8 mouse cellular contexts compared by ENCODE assay signal in the genomic region with DNA sequence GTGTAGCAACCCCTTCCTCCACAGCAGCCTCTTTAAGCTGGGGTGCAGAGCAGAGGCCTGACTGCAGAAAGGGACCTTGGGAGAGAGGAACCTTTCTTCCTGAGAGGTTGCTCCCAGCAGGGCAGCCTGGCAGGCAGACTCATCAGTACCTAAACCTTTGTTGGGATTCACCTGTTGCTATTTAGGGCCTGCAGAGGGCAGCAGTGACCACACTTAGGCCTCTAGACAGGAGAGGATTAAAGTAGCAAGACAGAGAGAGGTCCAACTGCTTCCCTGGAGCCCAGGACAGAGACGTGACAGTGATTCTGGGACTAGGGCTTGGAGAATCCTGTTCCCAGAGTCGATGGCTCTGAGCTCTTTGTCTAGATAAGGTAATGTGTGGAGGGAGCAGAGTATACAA. TPM values are rescaled to one million over a fixed set of nuclear protein-coding genes. Genes with fewer than 3 reads are reported as not detected.
DNase-seq lines count a peak whose midpoint lies in the region; ATAC-seq lines count a peak whose summit lies in the region.

No protein-coding gene starts in this region.

- WGBS in hindbrain, embryonic 16.5 days = 11% methylated on average over 2 of the region's 2 CpGs
- WGBS in liver, embryonic 11.5 days = 19% methylated on average over 2 of the region's 2 CpGs
- WGBS in neural tube, embryonic 11.5 days = 5% methylated on average over 2 of the region's 2 CpGs

- H3K9me3 ChIP-seq in hindbrain, embryonic 16.5 days (ENCODE audit: control insufficient read depth, low read length) = no peaks in the 10 kb centered on the region
- H3K9me3 ChIP-seq in liver, embryonic 11.5 days (ENCODE audit: control insufficient read depth, low read length) = no peaks in the 10 kb centered on the region
- no peaks in the 10 kb centered on the region for H3K9me3 ChIP-seq in neural tube, embryonic 11.5 days (ENCODE audit: control insufficient read depth, low read length)

- H3K9ac ChIP-seq in hindbrain, embryonic 16.5 days (ENCODE audit: low read depth, low read length) = no peak overlapping the region
- H3K9ac ChIP-seq in liver, embryonic 11.5 days (ENCODE audit: low read depth, low read length) = no peak overlapping the region
- no peak overlapping the region; the same call in 1 of the 2 replicates for H3K9ac ChIP-seq in neural tube, embryonic 11.5 days (ENCODE audit: low read length)

- no peak overlapping the region for H3K4me3 ChIP-seq in hindbrain, embryonic 16.5 days (ENCODE audit: low read length)
- H3K4me3 ChIP-seq in liver, embryonic 11.5 days (ENCODE audit: low read depth, low read length) = no peak overlapping the region
- no peak overlapping the region for H3K4me3 ChIP-seq in neural tube, embryonic 11.5 days (ENCODE audit: low read depth, low read length)

- no peaks in the 10 kb centered on the region for H3K4me1 ChIP-seq in hindbrain, embryonic 16.5 days (ENCODE audit: control insufficient read depth, insufficient read depth, low read depth, low read length)
- H3K4me1 ChIP-seq in liver, embryonic 11.5 days (replicated peaks; ENCODE audit: control insufficient read depth, insufficient read depth, low read length) = no peaks in the 10 kb centered on the region
- H3K4me1 ChIP-seq in neural tube, embryonic 11.5 days (ENCODE audit: control insufficient read depth, insufficient read depth, low read length) = no peaks in the 10 kb centered on the region

- no peaks in the 10 kb centered on the region for H3K36me3 ChIP-seq in hindbrain, embryonic 16.5 days (ENCODE audit: control insufficient read depth, insufficient read depth, low read length)
- no peaks in the 10 kb centered on the region for H3K36me3 ChIP-seq in liver, embryonic 11.5 days (ENCODE audit: control insufficient read depth, insufficient read depth, low read length)
- no peaks in the 10 kb centered on the region for H3K36me3 ChIP-seq in neural tube, embryonic 11.5 days (ENCODE audit: control insufficient read depth, insufficient read depth, low read length)

- peak; percentile 29 to 62 for DNase-seq in spleen, adult 18-20 months
- DNase-seq in spleen, adult 12 weeks (ENCODE audit: low spot score) = no peak
- DNase-seq in adrenal gland, postnatal 10 days = peak; percentile 61
- DNase-seq in embryo, embryonic 9.5 days (ENCODE audit: extremely low spot score) = peak; percentile 32
- DNase-seq in liver, embryonic 11.5 days (ENCODE audit: low spot score) = no peak
- DNase-seq in neural tube, embryonic 11.5 days (ENCODE audit: low spot score) = peak; percentile 70
- DNase-seq in testis, postnatal 14 days (ENCODE audit: low spot score) = no peak

- H3K27ac ChIP-seq in hindbrain, embryonic 16.5 days (ENCODE audit: low read depth, low read length) = no peak overlapping the region
- no peak overlapping the region for H3K27ac ChIP-seq in liver, embryonic 11.5 days (ENCODE audit: low read depth, low read length)
- no peak overlapping the region for H3K27ac ChIP-seq in neural tube, embryonic 11.5 days (ENCODE audit: low read depth, low read length)

- no peaks in the 10 kb centered on the region; the same call in 1 of the 2 replicates for H3K27me3 ChIP-seq in hindbrain, embryonic 16.5 days (replicated peaks; ENCODE audit: control insufficient read depth, insufficient read depth, low read length)
- no peaks in the 10 kb centered on the region for H3K27me3 ChIP-seq in liver, embryonic 11.5 days (replicated peaks; ENCODE audit: control insufficient read depth, insufficient read depth, low read length)
- no peaks in the 10 kb centered on the region for H3K27me3 ChIP-seq in neural tube, embryonic 11.5 days (ENCODE audit: control insufficient read depth, insufficient read depth, low read length)

- peak; percentile 82 for ATAC-seq in hindbrain, embryonic 16.5 days
- ATAC-seq in liver, embryonic 11.5 days (replicated peaks; ENCODE audit: low FRiP score) = 0 out of 2 replicates have a peak, but pooled peaks have one; percentile 30
- no peak for ATAC-seq in neural tube, embryonic 11.5 days (ENCODE audit: insufficient read depth, low FRiP score, low TSS enrichment)

- H3K4me2 ChIP-seq in hindbrain, embryonic 16.5 days (ENCODE audit: low read length) = no peak overlapping the region
- H3K4me2 ChIP-seq in liver, embryonic 11.5 days = no peak overlapping the region
- no peak overlapping the region for H3K4me2 ChIP-seq in neural tube, embryonic 11.5 days (ENCODE audit: low read depth)

RNA-seq across cellular contexts. Expression of gene P2rx1, which starts 7.5 kb away (rescaled TPM):
- 1 to 10 TPM; 1.3 TPM for total RNA-seq in adrenal gland, postnatal 10 days (2021)
- polyA plus RNA-seq in hindbrain, embryonic 16.5 days (2015; fragmentation: Nextera tagmentation; extraction: Ambion mirVana) = 0.31 and 0.45 TPM in 2 replicates
- 17.6 and 18.8 TPM in 2 replicates for polyA plus RNA-seq in liver, embryonic 11.5 days (2014; fragmentation: Nextera tagmentation; extraction: Ambion mirVana)
- 2.4 and 2.5 TPM in 2 replicates for polyA plus RNA-seq in neural tube, embryonic 11.5 days (2014; fragmentation: Nextera tagmentation; extraction: Ambion mirVana)

RNA-seq across cellular contexts. Expression of gene Camkk1, which starts 12.4 kb away (rescaled TPM):
- total RNA-seq in adrenal gland, postnatal 10 days (2021) = 1 to 10 TPM; 1.3 to 1.9 TPM
- polyA plus RNA-seq in hindbrain, embryonic 16.5 days (2015; fragmentation: Nextera tagmentation; extraction: Ambion mirVana) = 35.8 TPM in 2 replicates
- polyA plus RNA-seq in liver, embryonic 11.5 days (2014; fragmentation: Nextera tagmentation; extraction: Ambion mirVana) = 2.6 and 3.0 TPM in 2 replicates
- 5.7 and 6.5 TPM in 2 replicates for polyA plus RNA-seq in neural tube, embryonic 11.5 days (2014; fragmentation: Nextera tagmentation; extraction: Ambion mirVana)

RNA-seq across cellular contexts. Expression of gene Ncbp3, which starts 41.2 kb away (rescaled TPM):
- total RNA-seq in adrenal gland, postnatal 10 days (2021) = 10 to 100 TPM in 1 of 2 experiments, 1 to 10 TPM in 1; 9.1 to 11.7 TPM
- 8.3 and 9.2 TPM in 2 replicates for polyA plus RNA-seq in hindbrain, embryonic 16.5 days (2015; fragmentation: Nextera tagmentation; extraction: Ambion mirVana)
- polyA plus RNA-seq in liver, embryonic 11.5 days (2014; fragmentation: Nextera tagmentation; extraction: Ambion mirVana) = 11.1 and 11.8 TPM in 2 replicates
- polyA plus RNA-seq in neural tube, embryonic 11.5 days (2014; fragmentation: Nextera tagmentation; extraction: Ambion mirVana) = 11.1 and 12.5 TPM in 2 replicates

RNA-seq across cellular contexts. Expression of gene Atp2a3, which starts 45.4 kb away (rescaled TPM):
- 10 to 100 TPM; 20.1 to 26.6 TPM for total RNA-seq in adrenal gland, postnatal 10 days (2021)
- 1.8 and 2.3 TPM in 2 replicates for polyA plus RNA-seq in hindbrain, embryonic 16.5 days (2015; fragmentation: Nextera tagmentation; extraction: Ambion mirVana)
- 23.5 and 25.9 TPM in 2 replicates for polyA plus RNA-seq in liver, embryonic 11.5 days (2014; fragmentation: Nextera tagmentation; extraction: Ambion mirVana)
- polyA plus RNA-seq in neural tube, embryonic 11.5 days (2014; fragmentation: Nextera tagmentation; extraction: Ambion mirVana) = 1.9 and 2.2 TPM in 2 replicates

Comparison
In these comparisons a context has a peak if more than half of its experiments do, and no peak if none do; other contexts are left out.
1. DNase-seq: peak in spleen, adult 18-20 months (2 of 2), adrenal gland, postnatal 10 days (single experiment), embryo, embryonic 9.5 days (single experiment) and neural tube, embryonic 11.5 days (single experiment); none in spleen, adult 12 weeks (single experiment), liver, embryonic 11.5 days (single experiment) and testis, postnatal 14 days (single experiment).